Mouse (Mus musculus): ENCODE measurements around the gene Lmo7.

DNA sequence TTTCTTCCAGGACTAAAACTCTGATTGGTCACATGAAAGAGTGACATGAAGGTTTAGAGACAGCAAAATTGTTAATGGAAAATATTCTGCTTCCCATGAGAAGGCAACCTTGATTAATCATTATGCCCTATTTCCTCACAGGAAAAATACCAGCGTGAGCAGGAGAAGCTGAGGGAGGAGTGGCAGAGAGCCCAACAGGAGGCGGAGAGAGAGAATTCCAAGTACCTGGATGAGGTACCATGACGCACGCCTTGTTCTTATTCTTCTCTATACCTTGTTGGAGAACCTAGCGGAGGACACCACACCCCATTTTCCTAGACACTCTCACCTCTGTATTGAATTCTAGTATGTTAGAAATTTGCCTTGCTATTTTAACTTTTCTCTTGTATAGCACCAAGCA is 188.7 kb downstream of the Lmo7 start:
- TF ChIP-seq TAL1 (IDR thresholded peaks at IDR 0.05; ENCODE audit: low read length) = no peak
- TF ChIP-seq GATA1 (IDR thresholded peaks at IDR 0.05; ENCODE audit: low read length) = no peak

Data from erythroblast, embryonic 14.5 days (primary cell).